Mouse (Mus musculus): Measurements from ENCODE around the gene AL731706.1. TPM values are rescaled to one million over a fixed set of nuclear protein-coding genes. Genes with fewer than 3 reads are reported as not detected.

The AL731706.1 gene
- total RNA-seq, 2 experiments from 2014 or later = not detected

DNA sequence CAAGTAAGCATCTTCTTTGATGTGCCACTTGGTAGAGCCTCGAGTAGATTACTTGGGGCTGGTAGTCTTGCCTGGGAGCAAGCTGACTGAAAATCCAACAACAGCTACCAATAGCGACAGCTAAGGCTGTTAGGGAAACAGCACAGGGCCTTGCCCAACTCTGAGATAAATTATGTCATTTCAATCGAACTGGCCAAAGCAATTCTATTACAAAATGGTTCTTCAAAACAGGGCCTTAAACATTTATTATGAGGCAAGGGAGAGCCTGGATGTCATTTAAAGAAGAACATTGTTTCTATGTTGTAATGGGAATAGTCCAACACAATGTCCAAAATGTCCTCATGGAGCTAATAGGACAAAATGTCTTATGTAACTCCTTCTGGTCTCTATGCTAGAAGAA, 40.8 kb downstream of the AL731706.1 start:
- no peak for ATAC-seq (replicated peaks; ENCODE audit: low FRiP score, poor library complexity, severe bottlenecking)

DNA sequence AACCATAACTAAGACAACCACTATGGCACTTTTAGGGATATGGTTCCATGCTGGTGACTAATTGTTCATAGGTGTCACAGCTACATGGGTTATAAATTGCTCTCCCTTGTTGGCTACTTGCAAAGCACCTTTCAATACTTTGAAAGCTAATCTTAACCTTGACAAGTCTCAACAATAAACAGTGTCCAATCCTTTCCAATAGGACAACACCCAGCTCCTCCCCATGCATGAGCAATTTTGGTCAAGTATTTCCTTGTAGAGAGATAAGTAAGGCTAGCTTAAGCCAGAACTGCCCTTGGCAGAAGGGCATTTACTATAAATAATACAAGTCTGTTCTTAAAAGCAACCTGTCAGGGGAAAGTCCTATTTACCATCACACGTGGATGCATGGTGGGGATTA, 53.2 kb downstream of the AL731706.1 start:
- ATAC-seq (replicated peaks; ENCODE audit: low FRiP score, poor library complexity, severe bottlenecking) = no peak

DNA sequence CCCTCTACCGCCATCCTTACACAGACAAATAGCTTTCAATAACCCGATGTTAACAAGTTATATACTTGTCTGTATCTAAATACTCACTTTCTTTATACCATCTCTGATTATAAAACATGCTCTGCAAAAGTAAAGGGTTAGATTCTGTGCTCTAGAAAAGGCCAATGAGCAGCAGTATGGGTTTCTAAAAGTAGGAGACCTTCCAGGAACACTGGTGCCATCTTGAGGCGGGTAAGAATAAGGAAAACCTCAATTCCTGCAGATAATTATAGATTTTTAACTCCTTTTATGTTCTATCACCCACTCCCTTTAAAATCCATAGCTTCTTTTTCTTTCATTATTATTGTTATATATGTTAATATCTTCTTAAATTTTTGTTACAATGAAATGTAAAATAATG, 55.3 kb downstream of the AL731706.1 start:
- no peak for ATAC-seq (replicated peaks; ENCODE audit: low FRiP score, poor library complexity, severe bottlenecking)

DNA sequence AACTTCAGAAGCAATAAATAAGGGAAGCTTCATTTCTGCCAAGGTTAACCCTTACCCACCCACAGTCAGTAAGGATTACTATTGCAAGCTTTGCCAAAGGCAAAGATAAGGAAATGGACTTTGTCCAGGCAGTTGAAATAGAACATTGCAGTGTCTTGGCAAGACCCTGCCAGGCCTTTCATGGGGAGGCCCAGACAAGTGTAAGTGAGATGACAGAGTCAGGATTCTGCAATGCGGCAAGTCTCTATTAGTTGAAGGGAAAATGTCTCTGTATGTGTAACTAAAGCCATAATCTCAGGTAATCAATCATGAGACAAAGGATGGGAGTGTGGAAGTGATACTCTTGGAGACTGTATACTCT, 56.5 kb downstream of the AL731706.1 start:
- no peak for ATAC-seq (replicated peaks; ENCODE audit: low FRiP score, poor library complexity, severe bottlenecking)

DNA sequence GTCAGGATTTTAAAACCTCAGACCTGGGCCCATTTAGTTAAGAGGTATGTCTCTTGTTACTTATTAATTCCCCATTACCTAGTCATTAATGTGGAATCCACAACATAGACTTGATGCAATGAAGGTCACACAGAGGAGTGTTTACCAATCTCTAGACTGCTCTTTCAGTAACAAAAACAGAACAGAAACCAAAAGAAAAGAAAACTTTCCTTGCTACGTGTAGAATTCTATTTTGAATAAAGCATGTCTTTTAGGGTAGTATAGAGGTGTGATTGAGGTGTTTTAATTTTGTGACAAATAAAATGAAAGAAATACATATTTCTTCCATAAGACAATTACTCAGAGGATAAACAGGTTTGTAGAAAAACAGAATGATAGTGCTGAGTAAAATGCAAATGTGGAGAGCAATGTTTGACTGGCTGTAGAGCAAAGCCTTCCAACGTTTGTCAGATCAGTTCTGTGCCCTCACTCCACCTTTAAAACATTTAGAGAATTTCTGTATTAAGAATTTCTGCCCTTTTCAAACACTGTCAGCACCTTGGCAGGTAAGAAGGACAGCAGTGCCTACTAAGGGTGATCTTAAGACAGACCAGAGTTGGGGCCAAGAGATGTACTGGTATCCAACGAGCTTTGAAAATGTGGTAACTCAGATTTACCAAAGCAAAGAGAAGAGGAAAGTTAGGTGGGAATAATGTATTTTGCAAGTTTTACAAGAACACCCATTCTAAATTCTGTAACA, 57.0 kb downstream of the AL731706.1 start:
- ATAC-seq (replicated peaks; ENCODE audit: low FRiP score, poor library complexity, severe bottlenecking) = no peak

DNA sequence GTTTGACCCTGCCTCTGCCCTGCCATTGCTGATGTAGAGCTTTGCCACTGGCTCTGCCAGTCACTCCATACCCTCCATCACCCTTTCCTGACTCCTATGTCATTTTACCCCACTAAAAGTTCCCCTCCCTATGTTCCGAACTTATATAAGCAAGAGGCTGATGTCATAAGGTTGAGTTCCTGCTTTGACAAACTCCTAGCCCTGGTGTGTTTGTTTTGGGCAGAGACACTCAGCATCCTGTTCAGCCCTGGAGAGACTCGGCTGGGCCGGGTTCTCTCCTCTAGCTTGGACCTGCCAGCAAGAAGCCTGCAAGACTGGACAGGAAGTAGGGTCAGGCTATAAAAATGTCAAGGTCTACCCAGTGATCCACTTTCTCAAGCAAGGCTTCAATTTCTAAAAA, 58.3 kb downstream of the AL731706.1 start:
- ATAC-seq (replicated peaks; ENCODE audit: low FRiP score, poor library complexity, severe bottlenecking) = no peak

Other genes with a start within 250 kb of the AL731706.1 start
- gene Snap25, start 177.9 kb downstream of the AL731706.1 start, total RNA-seq (2015; ENCODE audit: low replicate concordance) = not detected in 2 replicates
- not detected in 2 replicates for gene Snap25, start 177.9 kb downstream of the AL731706.1 start, total RNA-seq (2017; ENCODE audit: low replicate concordance)
- gene AL731706.2, start 5.7 kb downstream of the AL731706.1 start, total RNA-seq (2015; ENCODE audit: low replicate concordance) = not detected in 2 replicates
- gene AL731706.2, start 5.7 kb downstream of the AL731706.1 start, total RNA-seq (2017; ENCODE audit: low replicate concordance) = not detected in 2 replicates
- 7.1 and 7.5 TPM in 2 replicates for gene Slx4ip, start 171 bp downstream of the AL731706.1 start, total RNA-seq (2015; ENCODE audit: low replicate concordance)
- 7.5 and 11.3 TPM in 2 replicates for gene Slx4ip, start 171 bp downstream of the AL731706.1 start, total RNA-seq (2017; ENCODE audit: low replicate concordance)
- 4.2 TPM in 2 replicates for gene Mkks, start within 50 bp of the AL731706.1 start, total RNA-seq (2015; ENCODE audit: low replicate concordance)
- 1.2 and 7.0 TPM in 2 replicates for gene Mkks, start within 50 bp of the AL731706.1 start, total RNA-seq (2017; ENCODE audit: low replicate concordance)
- 0.63 and 0.77 TPM in 2 replicates for gene Jag1, start 225.3 kb upstream of the AL731706.1 start, total RNA-seq (2015; ENCODE audit: low replicate concordance)
- gene Jag1, start 225.3 kb upstream of the AL731706.1 start, total RNA-seq (2017; ENCODE audit: low replicate concordance) = 0.14 and 0.34 TPM in 2 replicates

Data from erythroblast, adult 5-6 weeks (primary cell).